Mouse (Mus musculus) E14TG2a.4 (cell line): ENCODE data around the gene Sept9.

Experiments used
- CTCF ChIP-seq: conservative IDR thresholded peaks from 2 replicates; pipeline ENCODE4 v1.5.1; 2014; ENCODE audit warnings: low read length
- NANOG ChIP-seq: IDR thresholded peaks from 2 replicates; pipeline ENCODE4 v1.6.1; 2014; ENCODE audit warnings: borderline replicate concordance, low read length, mixed read lengths
- POU5F1 ChIP-seq: IDR thresholded peaks from 2 replicates; pipeline ENCODE4 v1.6.1; 2014; ENCODE audit warnings: low read length, borderline replicate concordance

DNA sequence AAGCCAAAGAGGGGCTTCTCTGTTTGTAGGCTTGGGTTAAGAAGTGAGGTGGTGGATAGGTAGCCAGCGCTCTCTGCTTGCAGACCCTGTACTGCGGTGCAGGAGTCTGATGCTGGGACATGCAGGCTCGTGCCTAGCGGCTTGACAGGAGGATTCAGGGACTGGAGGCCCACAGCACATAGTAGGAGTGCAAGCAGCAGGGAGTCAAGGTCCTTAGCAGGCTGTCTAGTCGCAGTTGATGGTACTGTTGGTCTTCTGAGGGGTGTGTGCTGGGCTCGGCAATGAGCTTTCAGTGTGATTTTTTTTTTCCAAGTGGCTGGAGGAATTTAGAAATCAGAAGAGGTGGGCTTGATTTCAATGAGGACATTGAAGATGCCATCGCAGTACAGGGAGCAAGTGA is 48.0 kb upstream of the Sept9 start:
- TF ChIP-seq CTCF (no peak), POU5F1 (no peak), NANOG (no peak)
